28 mouse cellular contexts compared by ENCODE assay signal in genomic region chr2:91708361-91708760, GRCm38 (mm10).
"Had no signal": no experiment of that assay in that cellular context is flagged by ENCODE, and none has a peak within 500 bp of the region (broad histone marks: within the 10 kb centered on the region; RNA-seq: fewer than 3 reads in every experiment).

No protein-coding gene starts in this region.

- H3K9me3 ChIP-seq: heart, embryonic 10.5 days; heart, embryonic 13.5 days; heart, embryonic 15.5 days; hindbrain, embryonic 13.5 days; hindbrain, embryonic 15.5 days; kidney, embryonic 15.5 days; limb, embryonic 10.5 days; limb, embryonic 12.5 days; liver, embryonic 13.5 days; liver, embryonic 15.5 days had no signal

- ATAC-seq: hindbrain, postnatal 0 days; intestine, embryonic 16.5 days; liver, postnatal 0 days had no signal

- H3K9ac ChIP-seq: heart, embryonic 13.5 days; heart, embryonic 15.5 days; hindbrain, embryonic 13.5 days; hindbrain, embryonic 15.5 days; kidney, embryonic 15.5 days; limb, embryonic 12.5 days; liver, embryonic 13.5 days; liver, embryonic 15.5 days; liver, postnatal 0 days had no signal

- H3K36me3 ChIP-seq: heart, embryonic 10.5 days; heart, embryonic 15.5 days; hindbrain, embryonic 13.5 days; hindbrain, embryonic 15.5 days; kidney, embryonic 15.5 days; limb, embryonic 12.5 days; liver, embryonic 15.5 days had no signal

- H3K27ac ChIP-seq: heart, embryonic 10.5 days; heart, embryonic 13.5 days; heart, embryonic 15.5 days; hindbrain, embryonic 13.5 days; hindbrain, embryonic 15.5 days; hindbrain, postnatal 0 days; kidney, embryonic 15.5 days; kidney, postnatal 0 days; left cerebral cortex, adult 2 months; limb, embryonic 10.5 days; limb, embryonic 12.5 days; liver, embryonic 13.5 days; liver, embryonic 15.5 days had no signal

- H3K27me3 ChIP-seq: heart, embryonic 13.5 days; heart, embryonic 15.5 days; hindbrain, embryonic 13.5 days; hindbrain, embryonic 15.5 days; kidney, embryonic 15.5 days; limb, embryonic 12.5 days; liver, embryonic 13.5 days; liver, embryonic 15.5 days had no signal

- H3K4me3 ChIP-seq: heart, embryonic 10.5 days; heart, embryonic 13.5 days; heart, embryonic 15.5 days; hindbrain, embryonic 13.5 days; hindbrain, embryonic 15.5 days; kidney, embryonic 15.5 days; left cerebral cortex, adult 2 months; limb, embryonic 10.5 days; limb, embryonic 12.5 days; liver, embryonic 13.5 days; liver, embryonic 15.5 days had no signal

- H3K4me2 ChIP-seq: heart, embryonic 13.5 days; heart, embryonic 15.5 days; hindbrain, embryonic 15.5 days; kidney, embryonic 15.5 days; limb, embryonic 12.5 days; liver, embryonic 11.5 days had no signal

- DNase-seq: gastrocnemius, postnatal 14 days; gastrocnemius, postnatal 36 days; heart, adult 18-20 months; heart, postnatal 14 days; heart, postnatal 36 days; kidney, adult 11 months; kidney, adult 2 months; kidney, adult 9 months; kidney, postnatal 14 days; kidney, postnatal 36 days; layer of hippocampus, adult 9-11 months; liver; liver, embryonic 13.5 days; liver, postnatal 0 days had no signal
